In the genomic region with DNA sequence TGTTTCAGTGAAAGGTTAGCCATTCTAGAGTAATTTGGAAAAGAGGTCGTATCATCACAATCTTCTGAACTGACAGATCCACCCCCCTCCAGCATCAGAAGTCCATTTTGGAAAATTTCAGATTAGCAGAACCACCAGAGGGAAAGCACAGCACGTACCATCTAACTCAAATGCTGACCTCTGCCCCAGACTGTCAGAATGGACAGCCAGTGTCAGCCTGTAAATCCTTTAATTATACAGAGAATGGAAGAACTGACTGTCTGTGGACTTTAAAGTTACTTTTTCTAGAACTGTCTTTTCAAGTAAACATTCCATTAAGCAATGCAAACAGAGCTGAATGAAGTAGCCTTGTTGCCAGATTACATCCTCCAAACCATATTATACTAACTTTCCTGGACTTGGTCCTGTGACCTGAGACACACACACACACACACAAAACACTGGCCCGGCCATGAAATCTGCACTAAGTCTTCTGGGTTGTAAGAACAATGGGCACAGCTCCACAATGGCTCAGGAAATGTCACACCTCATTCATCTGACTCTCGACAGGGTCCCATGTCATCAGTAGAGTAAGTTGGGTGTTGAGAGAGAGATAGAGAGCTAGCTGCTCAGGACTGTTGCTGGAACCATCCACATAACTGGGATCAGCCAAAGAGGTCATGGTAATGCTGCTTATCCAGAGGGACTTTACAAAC, we compare ENCODE assay signal across 21 mouse cellular contexts. TPM values are rescaled to one million over a fixed set of nuclear protein-coding genes. Genes with fewer than 3 reads are reported as not detected.
A peak's percentile ranks its signal among the peaks of the same experiment; 100 is the strongest.
DNase-seq lines count a peak whose midpoint lies in the region; ATAC-seq and TF ChIP-seq lines count a peak whose summit lies in the region.
"Had no signal": no experiment of that assay in that cellular context is flagged by ENCODE, and none has a peak within 500 bp of the region (broad histone marks: within the 10 kb centered on the region; RNA-seq: fewer than 3 reads in every experiment).

No protein-coding gene starts in this region.

- H3K4me3 ChIP-seq in limb, embryonic 14.5 days (replicated peaks; ENCODE audit: low read length) = no peak overlapping the region
- no peak overlapping the region for H3K4me3 ChIP-seq in limb, embryonic 10.5 days
- no peak overlapping the region for H3K4me3 ChIP-seq in liver, postnatal 0 days (ENCODE audit: low read depth, low read length)
- H3K4me3 ChIP-seq in lung, embryonic 16.5 days (ENCODE audit: low read length) = no peak overlapping the region
- no peak overlapping the region for H3K4me3 ChIP-seq in stomach, embryonic 15.5 days (replicated peaks)
- no peak overlapping the region for H3K4me3 ChIP-seq in left cerebral cortex, adult 2 months
- H3K4me3 ChIP-seq: forebrain, embryonic 10.5 days; layer of hippocampus, adult 2 months; midbrain, embryonic 10.5 days had no signal

- no peak overlapping the region for H3K9ac ChIP-seq in limb, embryonic 14.5 days (ENCODE audit: low read depth, low read length, severe bottlenecking)
- no peak overlapping the region for H3K9ac ChIP-seq in liver, postnatal 0 days (replicated peaks)
- H3K9ac ChIP-seq in lung, embryonic 16.5 days (ENCODE audit: low read length) = no peak overlapping the region
- no peak overlapping the region for H3K9ac ChIP-seq in stomach, embryonic 15.5 days

- H3K36me3 ChIP-seq in limb, embryonic 14.5 days (ENCODE audit: control insufficient read depth, insufficient read depth, low read length) = no peaks in the 10 kb centered on the region
- no peaks in the 10 kb centered on the region for H3K36me3 ChIP-seq in limb, embryonic 10.5 days
- H3K36me3 ChIP-seq in liver, postnatal 0 days (replicated peaks; ENCODE audit: insufficient read depth, low read length) = no peaks in the 10 kb centered on the region
- H3K36me3 ChIP-seq in lung, embryonic 16.5 days (ENCODE audit: control insufficient read depth, insufficient read depth, low read length) = no peaks in the 10 kb centered on the region
- H3K36me3 ChIP-seq in stomach, embryonic 15.5 days = no peaks in the 10 kb centered on the region
- H3K36me3 ChIP-seq: midbrain, embryonic 10.5 days had no signal

- no peaks in the 10 kb centered on the region for H3K9me3 ChIP-seq in limb, embryonic 14.5 days (ENCODE audit: control insufficient read depth, low read length)
- H3K9me3 ChIP-seq in limb, embryonic 10.5 days (replicated peaks) = no peaks in the 10 kb centered on the region
- H3K9me3 ChIP-seq in liver, postnatal 0 days (ENCODE audit: low read length) = no peaks in the 10 kb centered on the region
- no peaks in the 10 kb centered on the region for H3K9me3 ChIP-seq in lung, embryonic 16.5 days (ENCODE audit: control insufficient read depth, low read length)
- H3K9me3 ChIP-seq in stomach, embryonic 15.5 days = no peaks in the 10 kb centered on the region
- H3K9me3 ChIP-seq: forebrain, embryonic 10.5 days; midbrain, embryonic 10.5 days had no signal

- no peak for TF ChIP-seq EP300 in liver, postnatal 0 days (IDR thresholded peaks at IDR 0.05; ENCODE audit: low read depth)

- peaks cover 10% of the 10 kb centered on the region for H3K4me1 ChIP-seq in limb, embryonic 14.5 days (ENCODE audit: control insufficient read depth, insufficient read depth, low read length)
- H3K4me1 ChIP-seq in limb, embryonic 10.5 days = peaks cover 3% of the 10 kb centered on the region; the same call in 1 of the 2 replicates
- no peaks in the 10 kb centered on the region for H3K4me1 ChIP-seq in liver, postnatal 0 days (ENCODE audit: insufficient read depth)
- H3K4me1 ChIP-seq in lung, embryonic 16.5 days (replicated peaks; ENCODE audit: control insufficient read depth, insufficient read depth, low read length) = peaks cover 13% of the 10 kb centered on the region
- no peaks in the 10 kb centered on the region for H3K4me1 ChIP-seq in stomach, embryonic 15.5 days
- H3K4me1 ChIP-seq: forebrain, embryonic 10.5 days had no signal

- no peak overlapping the region for H3K4me2 ChIP-seq in limb, embryonic 14.5 days (replicated peaks; ENCODE audit: low read depth, low read length, severe bottlenecking)
- H3K4me2 ChIP-seq in liver, postnatal 0 days (ENCODE audit: low read depth, low read length) = no peak overlapping the region
- no peak overlapping the region for H3K4me2 ChIP-seq in lung, embryonic 16.5 days (ENCODE audit: low read depth, low read length)
- no peak overlapping the region for H3K4me2 ChIP-seq in stomach, embryonic 15.5 days

- no peak for TF ChIP-seq CTCF in liver, postnatal 0 days (IDR thresholded peaks at IDR 0.05; ENCODE audit: low read depth)
- no peak for TF ChIP-seq CTCF in left cerebral cortex, adult 2 months (IDR thresholded peaks at IDR 0.05)

- no peak overlapping the region for H3K27ac ChIP-seq in limb, embryonic 14.5 days (replicated peaks; ENCODE audit: low read depth, low read length)
- no peak overlapping the region for H3K27ac ChIP-seq in limb, embryonic 10.5 days
- no peak overlapping the region for H3K27ac ChIP-seq in liver, postnatal 0 days (ENCODE audit: low read depth)
- peak overlapping the region; percentile 90 for H3K27ac ChIP-seq in lung, embryonic 16.5 days (ENCODE audit: low read length)
- H3K27ac ChIP-seq in stomach, embryonic 15.5 days = peak overlapping the region; percentile 50; the same call in 1 of the 2 replicates
- H3K27ac ChIP-seq in left cerebral cortex, adult 2 months = no peak overlapping the region
- H3K27ac ChIP-seq: forebrain, embryonic 10.5 days; macrophage; midbrain, embryonic 10.5 days had no signal

- no peak for TF ChIP-seq POLR2A in limb, embryonic 14.5 days (IDR thresholded peaks at IDR 0.05; ENCODE audit: borderline replicate concordance, extremely low read depth, insufficient read depth, insufficient read length)

- no peaks in the 10 kb centered on the region for H3K27me3 ChIP-seq in limb, embryonic 14.5 days (ENCODE audit: control insufficient read depth, insufficient read depth, low read length)
- H3K27me3 ChIP-seq in limb, embryonic 10.5 days (ENCODE audit: low read depth, poor library complexity, severe bottlenecking) = no peaks in the 10 kb centered on the region
- H3K27me3 ChIP-seq in liver, postnatal 0 days (ENCODE audit: insufficient read depth, low read length) = no peaks in the 10 kb centered on the region
- no peaks in the 10 kb centered on the region for H3K27me3 ChIP-seq in lung, embryonic 16.5 days (ENCODE audit: control insufficient read depth, insufficient read depth, low read depth, low read length)
- H3K27me3 ChIP-seq in stomach, embryonic 15.5 days (replicated peaks) = no peaks in the 10 kb centered on the region

- no peak for ATAC-seq in limb, embryonic 14.5 days (ENCODE audit: low FRiP score, low read depth)
- peak; percentile 63 for ATAC-seq in liver, postnatal 0 days
- ATAC-seq in lung, embryonic 16.5 days (ENCODE audit: low read depth) = peak; percentile 94
- ATAC-seq in stomach, embryonic 15.5 days (ENCODE audit: insufficient read depth, low FRiP score, low read depth) = no peak

- DNase-seq in limb, embryonic 14.5 days (ENCODE audit: low spot score) = peak; percentile 34
- no peak for DNase-seq in limb, embryonic 10.5 days (ENCODE audit: low spot score)
- DNase-seq in liver, postnatal 0 days = no peak
- no peak for DNase-seq in urinary bladder, postnatal 10 days (ENCODE audit: low spot score)
- DNase-seq in left cerebral cortex, adult 2 months (ENCODE audit: extremely low spot score in 1 of 2, low spot score in 2 of 2) = no peak
- DNase-seq: adrenal gland, adult 2 months; cerebellum, adult 2 months; heart, adult 18-20 months; kidney, adult 2 months; kidney, postnatal 10 days; left cerebral cortex, postnatal 4 days; right cerebral cortex, postnatal 14 days; thymus, postnatal 36 days had no signal

- intact Hi-C loops in left cerebral cortex, adult 2 months (cut with DNase I) = no loop called here

- WGBS in limb, embryonic 14.5 days = 79% methylated on average over 4 of the region's 4 CpGs
- 72% methylated on average over 4 of the region's 4 CpGs for WGBS in limb, embryonic 10.5 days
- WGBS in liver, postnatal 0 days (ENCODE audit: insufficient replicate concordance) = 50% methylated on average over 4 of the region's 4 CpGs
- WGBS in lung, embryonic 16.5 days = 36% methylated on average over 4 of the region's 4 CpGs
- 56% methylated on average over 4 of the region's 4 CpGs for WGBS in stomach, embryonic 15.5 days

RNA-seq across cellular contexts. Expression of a gene that starts 21.0 kb away (rescaled TPM):
- polyA plus RNA-seq in limb, embryonic 14.5 days (2012; rRNA removed) = 0.15 and 0.20 TPM in 2 replicates
- polyA plus RNA-seq in limb, embryonic 14.5 days (2014; fragmentation: Nextera tagmentation; extraction: Ambion mirVana) = 0.58 and 0.91 TPM in 2 replicates
- 1.0 and 1.5 TPM in 2 replicates for polyA plus RNA-seq in limb, embryonic 10.5 days (2016; fragmentation: Nextera tagmentation; extraction: Ambion mirVana)
- 0.47 TPM in 2 replicates for polyA plus RNA-seq in liver, postnatal 0 days (2015; fragmentation: Nextera tagmentation; extraction: Ambion mirVana)
- polyA plus RNA-seq in lung, embryonic 16.5 days (2015; fragmentation: Nextera tagmentation; extraction: Ambion mirVana) = 1.2 and 1.9 TPM in 2 replicates
- 1.1 and 2.6 TPM in 2 replicates for polyA plus RNA-seq in stomach, embryonic 15.5 days (2015; fragmentation: Nextera tagmentation; extraction: Ambion mirVana)
- total RNA-seq in left cerebral cortex, adult 2 months (2021) = 1 to 10 TPM; 1.5 to 2.1 TPM
- polyA plus RNA-seq: adrenal gland, adult 2 months; kidney, adult 2 months; spleen, adult 2 months had no signal

RNA-seq across cellular contexts. Expression of a gene that starts 32.5 kb away (rescaled TPM):
- 3.4 and 4.6 TPM in 2 replicates for polyA plus RNA-seq in limb, embryonic 14.5 days (2012; rRNA removed)
- polyA plus RNA-seq in limb, embryonic 14.5 days (2014; fragmentation: Nextera tagmentation; extraction: Ambion mirVana) = 2.5 and 2.8 TPM in 2 replicates
- 0.21 and 0.45 TPM in 2 replicates for polyA plus RNA-seq in limb, embryonic 10.5 days (2016; fragmentation: Nextera tagmentation; extraction: Ambion mirVana)
- 0.31 and 0.38 TPM in 2 replicates for polyA plus RNA-seq in liver, postnatal 0 days (2015; fragmentation: Nextera tagmentation; extraction: Ambion mirVana)
- 1.9 and 2.3 TPM in 2 replicates for polyA plus RNA-seq in lung, embryonic 16.5 days (2015; fragmentation: Nextera tagmentation; extraction: Ambion mirVana)
- polyA plus RNA-seq in stomach, embryonic 15.5 days (2015; fragmentation: Nextera tagmentation; extraction: Ambion mirVana) = 0.98 and 1.3 TPM in 2 replicates
- total RNA-seq in left cerebral cortex, adult 2 months (2021) = 1 to 10 TPM; 2.2 to 2.4 TPM
- total RNA-seq: neutrophil, adult 5-6 weeks had no signal
- polyA plus RNA-seq: macrophage had no signal

RNA-seq across cellular contexts. Expression of a gene that starts 51.1 kb away (rescaled TPM):
- 9.0 and 9.8 TPM in 2 replicates for polyA plus RNA-seq in limb, embryonic 14.5 days (2012; rRNA removed)
- polyA plus RNA-seq in limb, embryonic 14.5 days (2014; fragmentation: Nextera tagmentation; extraction: Ambion mirVana) = 14.3 and 14.5 TPM in 2 replicates
- 17.3 and 21.0 TPM in 2 replicates for polyA plus RNA-seq in limb, embryonic 10.5 days (2016; fragmentation: Nextera tagmentation; extraction: Ambion mirVana)
- polyA plus RNA-seq in liver, postnatal 0 days (2015; fragmentation: Nextera tagmentation; extraction: Ambion mirVana) = 5.9 and 6.0 TPM in 2 replicates
- 15.7 and 16.2 TPM in 2 replicates for polyA plus RNA-seq in lung, embryonic 16.5 days (2015; fragmentation: Nextera tagmentation; extraction: Ambion mirVana)
- polyA plus RNA-seq in stomach, embryonic 15.5 days (2015; fragmentation: Nextera tagmentation; extraction: Ambion mirVana) = 17.3 and 20.9 TPM in 2 replicates
- total RNA-seq in left cerebral cortex, adult 2 months (2021) = 10 to 100 TPM; 17.7 to 18.0 TPM

Comparison
In these comparisons a context has a peak if more than half of its experiments do, and no peak if none do; other contexts are left out.
1. ATAC-seq: peak in liver, postnatal 0 days (single experiment) and lung, embryonic 16.5 days (single experiment); none in limb, embryonic 14.5 days (single experiment) and stomach, embryonic 15.5 days (single experiment).
2. H3K27ac ChIP-seq: peak in lung, embryonic 16.5 days (single experiment) and stomach, embryonic 15.5 days (single experiment); none in limb, embryonic 14.5 days (single experiment), limb, embryonic 10.5 days (single experiment), liver, postnatal 0 days (single experiment) and left cerebral cortex, adult 2 months (single experiment).